In the genomic region with DNA sequence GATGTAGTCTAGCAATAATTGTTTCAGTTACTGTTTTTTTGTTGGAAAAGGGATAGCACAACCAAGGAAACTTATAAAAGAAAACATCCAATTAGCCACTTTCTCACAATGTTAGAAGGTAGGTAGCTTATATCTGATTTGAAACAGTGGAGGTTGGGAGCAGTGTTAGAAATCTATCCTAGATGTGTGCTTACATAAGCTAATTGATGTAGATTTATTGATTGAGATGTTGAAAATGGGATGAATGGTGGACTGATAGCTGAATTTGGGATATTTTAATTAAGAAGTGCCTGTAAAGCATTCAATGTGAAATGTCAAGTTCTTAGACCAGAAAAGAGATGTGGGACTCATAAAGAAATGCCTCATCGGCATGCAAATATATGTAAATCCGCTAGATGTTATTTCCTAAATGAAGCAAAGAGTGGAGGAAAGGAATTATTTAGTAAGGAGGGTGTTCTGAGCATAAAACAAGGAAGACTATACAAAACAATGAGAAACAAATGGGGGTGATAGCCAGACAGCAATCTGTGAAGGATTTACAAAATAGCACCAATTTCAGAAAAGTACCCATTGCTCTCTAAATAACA, we compare ENCODE assay signal across 25 mouse cellular contexts.
DNase-seq lines count a peak whose midpoint lies in the region; ATAC-seq and TF ChIP-seq lines count a peak whose summit lies in the region.
"Had no signal": no experiment of that assay in that cellular context is flagged by ENCODE, and none has a peak within 500 bp of the region (broad histone marks: within the 10 kb centered on the region; RNA-seq: fewer than 3 reads in every experiment).

No protein-coding gene starts in this region.

- H3K4me2 ChIP-seq in forebrain, embryonic 12.5 days: no peak overlapping the region
- no peak overlapping the region for H3K4me2 ChIP-seq in forebrain, postnatal 0 days (ENCODE audit: low read depth)
- no peak overlapping the region for H3K4me2 ChIP-seq in forebrain, embryonic 14.5 days (ENCODE audit: low read length)
- H3K4me2 ChIP-seq in heart, embryonic 11.5 days: no peak overlapping the region
- H3K4me2 ChIP-seq: heart, embryonic 13.5 days; hindbrain, embryonic 14.5 days had no signal

- peak; percentile 72; the same call in 1 of the 2 replicates for ATAC-seq in forebrain, embryonic 12.5 days (ENCODE audit: low FRiP score)
- no peak for ATAC-seq in forebrain, postnatal 0 days
- peak; percentile 86 for ATAC-seq in forebrain, embryonic 14.5 days
- ATAC-seq in heart, embryonic 11.5 days (replicated peaks; ENCODE audit: insufficient number of reproducible peaks, low FRiP score, low TSS enrichment): no peak
- ATAC-seq: hindbrain, postnatal 0 days; inflammation-experienced regulatory T-cells, adult 6 months; intestine, embryonic 16.5 days; Patski had no signal

- DNase-seq in forebrain, postnatal 0 days: no peak
- peak; percentile 79 for DNase-seq in brain, embryonic 14.5 days (ENCODE audit: low read depth)
- DNase-seq in forebrain, embryonic 14.5 days (ENCODE audit: low spot score): peak; percentile 69
- DNase-seq in adrenal gland, postnatal 14 days: no peak
- DNase-seq: adrenal gland, adult 2 months; adrenal gland, postnatal 25 days; B cell, adult 2 months; cerebellum, adult 18-20 months; cerebellum, adult 9-10 months; cerebellum, postnatal 14 days; gastrocnemius, postnatal 25 days; heart, adult 18-20 months; heart, postnatal 14 days; heart, postnatal 4 days; kidney, adult 18-20 months had no signal

- no peak overlapping the region for H3K4me3 ChIP-seq in forebrain, embryonic 12.5 days (replicated peaks)
- no peak overlapping the region for H3K4me3 ChIP-seq in forebrain, postnatal 0 days (ENCODE audit: low read depth, low read length)
- no peak overlapping the region for H3K4me3 ChIP-seq in forebrain, embryonic 14.5 days (ENCODE audit: low read depth, low read length)
- H3K4me3 ChIP-seq in heart, embryonic 11.5 days (ENCODE audit: low read depth, low read length): no peak overlapping the region
- H3K4me3 ChIP-seq: heart, embryonic 13.5 days had no signal

- H3K27me3 ChIP-seq in forebrain, embryonic 12.5 days: no peaks in the 10 kb centered on the region
- no peaks in the 10 kb centered on the region for H3K27me3 ChIP-seq in forebrain, postnatal 0 days (ENCODE audit: insufficient read depth, low read length)
- H3K27me3 ChIP-seq in forebrain, embryonic 14.5 days (replicated peaks; ENCODE audit: control insufficient read depth, insufficient read depth, low read length): no peaks in the 10 kb centered on the region
- no peaks in the 10 kb centered on the region for H3K27me3 ChIP-seq in heart, embryonic 11.5 days (ENCODE audit: control insufficient read depth, insufficient read depth, low read length)
- H3K27me3 ChIP-seq: CH12.LX; heart, embryonic 13.5 days; Patski had no signal

- TF ChIP-seq CTCF in forebrain, postnatal 0 days (IDR thresholded peaks at IDR 0.05; ENCODE audit: low read depth): no peak
- no peak for TF ChIP-seq CTCF in brain, embryonic 14.5 days (IDR thresholded peaks at IDR 0.05; ENCODE audit: borderline replicate concordance, extremely low read depth, insufficient read depth, insufficient read length)

- H3K4me1 ChIP-seq in forebrain, embryonic 12.5 days: no peaks in the 10 kb centered on the region
- H3K4me1 ChIP-seq in forebrain, postnatal 0 days (ENCODE audit: insufficient read depth): no peaks in the 10 kb centered on the region
- H3K4me1 ChIP-seq in forebrain, embryonic 14.5 days (ENCODE audit: control insufficient read depth, insufficient read depth, low read length): 0 out of 2 replicates have a peak, but pooled peaks cover 3% of the 10 kb centered on the region
- H3K4me1 ChIP-seq in heart, embryonic 11.5 days (ENCODE audit: control insufficient read depth, insufficient read depth, low read length): no peaks in the 10 kb centered on the region
- H3K4me1 ChIP-seq: heart, embryonic 13.5 days had no signal

- H3K9ac ChIP-seq in forebrain, embryonic 12.5 days: no peak overlapping the region
- H3K9ac ChIP-seq in forebrain, postnatal 0 days: no peak overlapping the region
- no peak overlapping the region for H3K9ac ChIP-seq in forebrain, embryonic 14.5 days (ENCODE audit: low read length)
- H3K9ac ChIP-seq in heart, embryonic 11.5 days (ENCODE audit: low read depth, low read length): no peak overlapping the region
- H3K9ac ChIP-seq: heart, embryonic 13.5 days; hindbrain, embryonic 14.5 days had no signal

- no peak overlapping the region for H3K27ac ChIP-seq in forebrain, embryonic 12.5 days
- no peak overlapping the region for H3K27ac ChIP-seq in forebrain, postnatal 0 days (ENCODE audit: low read depth, low read length)
- no peak overlapping the region for H3K27ac ChIP-seq in forebrain, embryonic 14.5 days (ENCODE audit: low read depth, low read length)
- no peak overlapping the region for H3K27ac ChIP-seq in heart, embryonic 11.5 days (ENCODE audit: low read depth, low read length)
- H3K27ac ChIP-seq: heart, embryonic 13.5 days; hindbrain, embryonic 14.5 days; hindbrain, postnatal 0 days had no signal

- no peak for TF ChIP-seq POLR2A in brain, embryonic 14.5 days (IDR thresholded peaks at IDR 0.05; ENCODE audit: borderline replicate concordance, extremely low read depth, insufficient read depth, insufficient read length, poor library complexity, severe bottlenecking)

- H3K9me3 ChIP-seq in forebrain, embryonic 12.5 days: no peaks in the 10 kb centered on the region
- H3K9me3 ChIP-seq in forebrain, postnatal 0 days (ENCODE audit: low read length): no peaks in the 10 kb centered on the region
- no peaks in the 10 kb centered on the region for H3K9me3 ChIP-seq in forebrain, embryonic 14.5 days (replicated peaks; ENCODE audit: control insufficient read depth, low read length)
- H3K9me3 ChIP-seq in heart, embryonic 11.5 days (replicated peaks; ENCODE audit: control insufficient read depth, low read length): no peaks in the 10 kb centered on the region
- H3K9me3 ChIP-seq: G1E; heart, embryonic 13.5 days had no signal

- H3K36me3 ChIP-seq in forebrain, embryonic 12.5 days (replicated peaks): no peaks in the 10 kb centered on the region
- H3K36me3 ChIP-seq in forebrain, postnatal 0 days (ENCODE audit: insufficient read depth): no peaks in the 10 kb centered on the region
- no peaks in the 10 kb centered on the region for H3K36me3 ChIP-seq in forebrain, embryonic 14.5 days (ENCODE audit: control insufficient read depth, insufficient read depth, low read length)
- no peaks in the 10 kb centered on the region for H3K36me3 ChIP-seq in heart, embryonic 11.5 days (ENCODE audit: control insufficient read depth, insufficient read depth, low read length)
- H3K36me3 ChIP-seq: G1E; heart, embryonic 13.5 days had no signal

- WGBS in forebrain, embryonic 12.5 days: 54% methylated on average over 2 of the region's 2 CpGs
- 25% methylated on average over 2 of the region's 2 CpGs for WGBS in forebrain, postnatal 0 days
- 8% methylated on average over 2 of the region's 2 CpGs for WGBS in forebrain, embryonic 14.5 days
- WGBS in heart, embryonic 11.5 days (ENCODE audit: insufficient replicate concordance): 79% methylated on average over 2 of the region's 2 CpGs

Comparison
In these comparisons a context has a peak if more than half of its experiments do, and no peak if none do; other contexts are left out.
1. ATAC-seq: peak in forebrain, embryonic 12.5 days (single experiment) and forebrain, embryonic 14.5 days (single experiment); none in forebrain, postnatal 0 days (single experiment) and heart, embryonic 11.5 days (single experiment).
2. DNase-seq: peak in brain, embryonic 14.5 days (single experiment) and forebrain, embryonic 14.5 days (single experiment); none in forebrain, postnatal 0 days (single experiment) and adrenal gland, postnatal 14 days (single experiment).